Mouse (Mus musculus) embryo, embryonic 9.5 days (tissue): ENCODE measurements at regions not wholly inside any gene's neighbourhood (a gene's known extent, or its start where the extent isn't known, plus 50 kb on each side); places are given as distances from the start of the nearest gene placed in this dataset.

ENCODE experiments used
- DNase-seq: peaks from one replicate; pipeline ENCODE4 v3.0.0-alpha.2; 2017; ENCODE audit errors: extremely low spot score

DNA sequence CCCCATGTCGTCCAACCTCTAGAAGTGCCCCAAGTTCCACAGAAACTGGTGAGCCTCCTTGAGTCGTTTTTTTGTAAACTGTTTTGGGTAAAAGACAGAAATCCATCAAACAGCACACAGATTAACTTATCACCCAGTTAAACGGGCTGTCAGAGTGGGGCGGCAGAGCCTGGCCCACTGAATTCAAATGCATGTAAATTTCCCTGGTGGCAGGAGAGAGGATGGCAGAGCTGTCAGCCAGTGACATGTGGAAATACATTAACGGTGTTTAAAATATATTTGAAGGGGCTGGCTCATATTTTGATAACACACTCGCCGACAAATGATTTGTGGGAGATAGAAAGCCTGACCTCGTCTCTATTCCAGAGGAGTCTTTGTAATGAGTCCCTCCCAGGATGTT, 252.5 kb upstream of the Mki67 start:
- no peak for DNase-seq

DNA sequence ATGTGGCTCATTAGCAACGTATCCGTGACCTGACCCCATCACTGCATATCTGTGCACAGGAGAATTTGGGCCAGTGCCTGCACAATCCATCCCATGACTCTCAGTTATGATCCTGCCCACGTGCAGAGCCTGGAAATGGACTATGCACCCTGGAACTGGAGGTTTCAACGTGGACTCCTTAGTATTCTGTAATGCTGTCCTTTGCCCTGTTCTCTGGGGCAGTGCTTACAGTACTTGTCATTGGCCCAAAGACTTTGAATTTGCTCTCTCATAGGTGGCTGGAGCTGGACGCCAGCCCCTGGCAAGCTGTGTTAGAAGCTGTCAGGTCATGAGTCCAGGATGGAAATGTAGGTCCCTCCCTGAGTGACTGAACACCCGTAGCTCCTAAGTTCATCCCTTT, 269.9 kb upstream of the Mki67 start:
- DNase-seq: no peak

DNA sequence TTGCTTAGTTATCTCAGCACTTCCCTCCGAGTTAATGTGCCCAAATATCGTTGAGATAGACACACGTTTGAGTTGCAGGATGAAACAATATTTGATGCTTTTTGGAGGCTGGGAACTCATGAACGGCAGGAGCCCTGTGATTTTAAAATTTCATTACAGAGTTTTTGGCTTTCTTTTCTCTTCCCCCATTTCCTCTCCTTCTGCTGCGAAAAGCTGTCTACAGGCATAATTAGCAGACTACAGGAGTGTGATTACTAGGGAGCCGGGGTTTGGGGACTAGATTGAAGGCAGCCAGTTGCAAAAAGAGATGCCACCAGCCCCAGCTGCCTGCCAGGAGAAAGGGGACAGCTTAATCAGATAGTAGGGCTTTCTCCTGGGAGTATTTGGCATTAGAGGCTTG, 274.2 kb upstream of the Mki67 start:
- no peak for DNase-seq

DNA sequence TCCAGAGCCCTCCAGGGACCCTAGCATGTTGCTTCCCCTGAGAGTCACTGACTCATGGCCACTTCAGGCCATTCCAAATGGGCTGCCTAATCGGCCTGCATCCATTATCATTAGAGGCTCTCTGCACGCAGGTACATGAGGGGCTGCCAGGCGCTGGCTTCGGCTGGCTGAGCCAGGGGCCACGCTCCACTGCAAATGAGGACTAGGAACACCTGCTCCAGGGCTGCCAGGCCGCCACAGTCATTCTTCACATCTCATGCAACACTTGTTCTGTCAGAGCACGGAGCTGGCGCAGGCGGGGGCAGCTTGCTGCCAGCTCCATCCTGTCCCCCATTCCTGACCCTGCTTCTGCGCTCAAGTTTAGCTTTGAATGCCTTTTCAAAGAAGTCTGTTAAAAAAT, 280.7 kb upstream of the Mki67 start:
- DNase-seq: no peak

DNA sequence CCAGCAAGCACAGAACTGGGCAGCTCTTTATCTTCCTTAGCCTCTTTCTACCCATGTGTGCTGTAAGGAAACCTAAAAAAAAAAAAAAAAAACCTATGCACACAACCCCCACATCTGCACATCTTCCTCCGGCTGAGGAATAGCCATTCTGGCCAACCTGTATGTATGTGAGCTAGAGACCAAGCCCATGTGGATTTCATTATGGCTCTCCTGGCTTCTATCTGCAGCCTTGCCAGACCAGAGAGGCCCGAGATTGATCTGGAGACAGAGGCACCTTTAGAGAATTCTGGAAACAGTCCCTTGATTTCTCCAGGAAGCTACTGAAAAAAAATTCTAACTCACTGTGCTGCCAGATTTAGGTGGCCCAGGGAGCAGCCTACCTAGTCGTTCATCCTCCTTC, 281.5 kb upstream of the Mki67 start:
- DNase-seq: no peak

DNA sequence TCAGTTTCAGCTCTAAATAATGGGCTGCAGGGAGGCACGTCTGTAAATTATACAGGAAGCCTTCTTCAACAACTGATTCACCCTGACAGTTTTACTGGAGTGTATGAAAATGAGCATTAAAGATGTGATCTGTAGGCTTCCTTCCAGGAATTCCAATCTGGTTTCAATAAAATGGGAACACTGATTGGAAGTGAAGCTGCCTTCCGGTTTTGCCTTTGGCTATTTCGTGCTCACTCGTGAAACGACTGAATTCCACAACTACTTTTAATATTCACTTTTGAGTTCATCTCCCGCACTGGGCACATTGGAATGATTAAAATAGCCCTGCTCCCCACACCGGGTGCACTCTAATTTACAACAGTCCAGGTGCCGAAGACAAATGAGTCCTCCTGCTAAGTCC, 286.2 kb upstream of the Mki67 start:
- DNase-seq: no peak

DNA sequence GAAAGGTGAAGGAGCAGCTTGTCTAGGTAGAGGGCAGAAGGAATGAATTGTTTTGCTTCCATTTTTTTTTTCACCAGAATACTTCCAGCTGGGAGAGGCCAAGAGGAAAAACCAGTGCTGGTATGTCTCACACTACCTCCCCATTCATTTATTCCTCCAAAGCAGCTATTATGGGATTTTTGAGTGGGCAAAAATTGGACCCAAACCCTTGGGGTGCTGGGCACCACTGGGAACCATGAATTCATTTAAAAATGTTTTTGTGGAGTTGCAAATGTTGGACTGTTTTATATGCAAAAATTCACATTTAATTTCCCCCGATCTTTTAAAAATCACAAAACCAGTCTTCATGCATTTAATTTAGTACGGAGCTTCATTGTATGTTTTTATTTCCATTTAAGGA, 287.1 kb upstream of the Mki67 start:
- no peak for DNase-seq

DNA sequence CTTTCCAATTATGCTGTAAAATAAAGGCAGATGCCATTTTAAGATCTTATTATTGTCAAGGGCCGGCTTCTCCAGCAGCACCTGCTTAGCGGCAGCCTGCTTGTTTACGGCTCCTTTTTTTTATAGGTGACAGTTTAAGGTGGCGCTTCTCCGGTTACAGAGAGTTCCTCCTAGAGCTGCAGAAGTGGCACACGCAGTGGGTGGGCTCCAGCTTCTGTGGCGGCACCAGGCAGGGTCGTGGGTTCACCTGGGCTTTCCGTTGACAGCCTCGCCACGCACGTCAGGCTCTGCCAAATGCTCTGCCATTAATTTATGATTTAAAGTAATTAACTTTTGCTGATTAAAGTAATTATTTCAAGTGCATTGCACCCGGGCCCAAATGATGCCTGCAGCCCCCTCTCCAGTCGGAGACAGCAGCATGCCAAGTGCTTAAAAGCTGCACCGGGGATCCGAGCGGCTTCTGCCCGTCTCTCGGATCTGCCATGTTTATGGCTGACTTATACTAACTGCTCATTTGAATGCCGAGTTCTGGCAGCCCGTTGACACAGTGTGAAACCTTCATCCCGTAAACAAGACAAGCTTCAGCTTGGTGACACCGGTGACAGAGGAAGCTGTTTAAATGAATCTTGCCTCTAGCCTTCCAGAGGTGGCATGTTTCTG, 291.8 kb upstream of the Mki67 start:
- no peak for DNase-seq

DNA sequence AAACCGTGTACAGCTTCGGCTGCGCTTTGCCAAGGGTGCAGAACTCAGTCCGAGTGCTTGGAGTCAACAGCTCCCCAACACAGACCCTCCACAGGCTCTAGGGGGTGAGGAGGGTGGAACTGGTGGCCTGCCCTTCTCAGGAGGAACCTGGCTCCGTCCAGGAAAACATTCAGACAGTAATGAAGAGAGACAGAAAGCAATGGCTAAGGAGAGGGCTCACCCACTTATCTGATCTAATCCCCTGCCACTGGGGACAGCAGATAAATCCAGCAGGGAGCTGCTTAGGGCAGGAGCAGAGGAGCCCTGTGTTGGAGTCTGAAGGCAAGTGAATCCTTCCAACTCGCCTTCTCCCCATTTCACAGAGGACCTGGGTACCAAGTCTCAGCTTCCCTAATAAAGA, 292.3 kb upstream of the Mki67 start:
- no peak for DNase-seq

DNA sequence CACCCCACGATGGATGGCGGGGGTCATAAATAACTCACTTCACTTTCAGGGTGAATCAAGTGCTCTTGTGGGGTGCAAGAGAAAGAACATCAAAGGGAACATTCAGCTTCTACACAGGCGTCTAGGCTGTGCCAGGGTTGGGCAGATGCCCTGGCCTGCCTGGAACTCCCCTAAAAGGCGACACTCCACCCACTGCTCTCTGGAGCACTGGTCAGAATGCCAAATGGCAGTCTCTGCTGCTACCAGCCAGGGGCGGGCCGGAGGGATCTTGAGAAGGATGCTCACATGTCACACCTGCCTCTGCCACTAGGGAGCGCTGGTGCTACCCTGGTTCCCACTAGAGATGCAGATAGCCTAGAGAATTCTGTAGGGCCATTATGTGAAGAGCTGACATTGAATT, 293.9 kb upstream of the Mki67 start:
- peak; percentile 52 for DNase-seq

DNA sequence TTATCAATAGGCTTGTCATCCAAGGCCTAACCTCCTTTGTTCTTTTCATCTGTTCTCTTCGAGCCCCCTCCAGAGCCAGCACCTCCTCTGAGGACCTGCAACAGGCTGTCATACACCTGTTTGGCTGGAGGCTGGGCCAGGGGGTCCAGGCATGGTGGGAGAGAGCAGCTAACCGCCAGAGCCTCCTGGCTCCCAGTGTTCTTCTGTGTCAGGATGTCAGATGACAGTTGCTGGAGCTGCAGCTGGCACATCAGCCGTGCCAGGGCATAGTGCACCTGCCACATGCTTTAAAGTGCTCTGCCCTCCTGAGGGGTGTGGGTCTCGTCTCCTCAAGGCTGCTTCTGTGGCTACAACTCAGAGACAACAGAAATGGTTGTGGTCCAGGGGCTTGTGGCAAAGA, 298.5 kb upstream of the Mki67 start:
- no peak for DNase-seq

DNA sequence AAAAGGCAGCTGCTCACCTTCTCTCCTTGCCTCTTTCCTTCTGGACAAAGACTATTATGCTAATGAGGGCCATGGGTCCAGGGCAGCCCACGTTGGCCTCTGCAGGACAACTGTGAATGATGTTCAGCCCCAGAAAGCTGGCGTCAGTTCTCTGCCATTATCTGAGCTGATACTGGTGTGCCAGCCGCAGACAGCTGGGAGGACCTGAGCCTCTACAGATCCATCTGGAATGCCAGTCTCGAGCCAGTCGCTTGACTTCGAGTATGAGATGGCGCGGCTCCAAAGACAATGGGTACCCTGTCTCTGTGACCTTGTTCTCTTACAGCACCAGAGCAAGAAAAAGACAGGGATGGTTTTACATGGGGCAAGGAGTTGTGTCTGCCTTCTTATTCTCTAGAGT, 300.8 kb upstream of the Mki67 start:
- no peak for DNase-seq

DNA sequence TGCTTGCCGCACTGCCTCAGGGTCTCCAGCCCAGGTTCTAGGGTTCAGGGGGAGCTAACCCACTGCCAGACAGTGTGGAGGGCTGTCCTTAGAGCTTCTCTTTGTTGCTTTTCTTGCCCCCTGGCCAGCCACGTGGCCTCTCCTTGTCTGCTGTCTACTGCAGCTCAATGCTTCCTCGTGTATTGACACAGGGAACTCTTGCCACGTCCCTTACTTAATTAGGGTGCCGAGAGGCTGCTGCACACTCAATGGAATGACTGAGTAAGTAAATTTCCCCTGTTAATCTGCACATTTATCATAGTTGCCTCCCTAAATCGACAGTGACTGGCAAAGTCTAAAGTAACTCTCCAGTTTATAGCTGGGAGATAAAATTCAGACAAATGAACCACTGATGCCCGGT, 304.4 kb upstream of the Mki67 start:
- no peak for DNase-seq

DNA sequence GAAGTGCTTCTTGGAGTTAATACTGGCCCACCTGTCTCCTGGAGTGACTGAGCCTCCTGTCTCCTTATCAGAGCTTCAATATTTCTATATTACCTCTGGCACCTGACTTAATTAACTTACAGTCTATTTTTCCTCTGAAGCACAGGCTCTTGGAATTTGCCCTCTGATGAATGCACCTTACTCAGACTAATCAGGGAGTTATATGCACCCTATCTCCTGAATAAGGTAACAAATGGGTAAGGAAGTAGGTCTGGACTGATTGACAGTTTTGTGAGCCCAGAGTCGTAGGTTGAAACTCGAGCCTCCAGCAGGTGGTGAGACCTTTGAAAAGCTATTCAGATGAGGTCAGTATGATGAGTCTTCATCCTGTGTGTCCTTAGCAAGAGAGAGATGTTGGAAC, 304.9 kb upstream of the Mki67 start:
- no peak for DNase-seq

DNA sequence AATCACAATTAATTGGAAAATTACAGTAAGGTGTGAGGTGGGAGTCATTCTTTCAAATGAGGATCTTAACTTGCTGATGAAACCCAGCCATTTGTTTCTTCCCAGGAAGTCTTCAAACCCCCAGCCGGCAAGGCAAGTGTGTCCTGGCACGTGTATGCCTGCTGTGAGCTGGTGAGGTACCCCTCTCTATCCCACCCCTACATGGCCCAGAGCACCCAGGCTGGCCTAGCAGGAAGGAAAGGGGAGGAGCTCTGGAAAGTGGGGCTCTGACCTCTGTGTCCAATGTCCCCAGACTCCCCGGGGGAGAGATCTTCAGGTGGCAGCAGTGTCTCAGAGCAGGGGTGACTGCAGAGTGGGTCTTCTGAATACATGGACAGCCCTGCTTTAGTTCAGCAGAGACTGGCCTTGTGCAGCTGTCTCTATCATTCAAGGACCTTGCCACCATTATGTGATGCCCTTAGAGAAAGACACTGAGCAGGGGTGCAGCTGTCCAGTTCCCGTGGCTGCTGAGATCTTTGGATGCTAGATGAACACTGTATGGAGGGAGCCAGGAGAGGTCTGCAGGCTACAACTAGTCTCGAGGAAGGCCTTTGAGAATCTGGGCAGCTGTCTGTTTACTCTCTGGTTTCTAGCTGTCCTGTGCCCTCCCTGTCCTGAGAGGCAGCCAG, 306.8 kb upstream of the Mki67 start:
- DNase-seq: no peak

DNA sequence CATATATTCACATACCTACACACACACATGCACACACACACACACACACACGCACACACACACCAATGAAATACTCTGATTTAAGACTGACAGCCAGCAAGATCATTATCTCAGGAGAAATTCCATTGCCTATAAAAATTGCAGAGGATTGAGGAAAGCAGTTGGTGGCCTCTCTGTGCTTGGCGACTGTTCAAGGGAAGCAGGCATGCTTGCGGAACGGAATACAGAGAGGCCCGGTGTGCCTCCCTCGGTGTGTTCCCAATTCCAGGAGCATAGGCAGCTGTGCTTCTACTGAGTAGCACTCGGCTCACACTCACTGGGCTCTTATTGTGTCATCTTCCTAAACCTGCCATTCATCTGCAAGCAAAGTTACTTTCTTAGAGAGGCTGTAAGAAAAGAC, 310.3 kb upstream of the Mki67 start:
- no peak for DNase-seq

DNA sequence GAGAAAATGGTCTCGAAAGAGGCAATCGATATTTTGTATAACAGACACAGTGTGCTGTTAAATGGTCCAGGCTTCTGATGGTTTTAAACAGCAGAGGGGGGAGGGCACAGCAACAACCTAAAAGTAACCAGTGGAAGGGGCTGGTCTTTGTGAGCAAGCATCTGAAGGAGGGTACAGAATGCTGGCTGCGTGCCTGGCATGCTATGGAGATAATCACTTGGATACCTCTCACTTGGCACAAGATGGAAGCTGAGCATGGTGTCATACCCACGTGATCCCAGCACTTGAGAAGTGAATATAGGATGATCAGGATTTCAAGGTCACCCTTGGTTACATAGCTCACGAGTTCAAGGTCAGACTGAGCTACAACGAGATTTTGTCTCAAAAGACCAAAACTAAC, 315.9 kb upstream of the Mki67 start:
- no peak for DNase-seq

DNA sequence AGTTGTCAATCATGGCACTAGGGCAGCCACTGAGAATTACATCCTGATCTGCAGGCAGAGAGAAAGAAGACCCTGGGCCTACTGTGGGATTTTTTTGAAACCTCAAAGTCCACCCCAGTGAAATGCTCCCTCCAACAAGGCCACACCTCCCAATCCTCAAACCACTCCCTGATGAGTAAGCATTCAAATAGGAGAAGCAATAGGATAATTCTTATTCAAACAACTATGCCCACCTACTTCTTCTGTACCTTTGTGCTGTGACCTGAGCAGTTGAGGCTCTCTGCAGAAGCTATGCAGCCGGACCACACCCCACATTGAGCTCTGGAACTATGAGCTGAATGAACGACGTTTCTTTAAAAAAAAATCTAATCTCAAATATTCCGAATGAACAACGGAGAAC, 317.4 kb upstream of the Mki67 start:
- DNase-seq: no peak

DNA sequence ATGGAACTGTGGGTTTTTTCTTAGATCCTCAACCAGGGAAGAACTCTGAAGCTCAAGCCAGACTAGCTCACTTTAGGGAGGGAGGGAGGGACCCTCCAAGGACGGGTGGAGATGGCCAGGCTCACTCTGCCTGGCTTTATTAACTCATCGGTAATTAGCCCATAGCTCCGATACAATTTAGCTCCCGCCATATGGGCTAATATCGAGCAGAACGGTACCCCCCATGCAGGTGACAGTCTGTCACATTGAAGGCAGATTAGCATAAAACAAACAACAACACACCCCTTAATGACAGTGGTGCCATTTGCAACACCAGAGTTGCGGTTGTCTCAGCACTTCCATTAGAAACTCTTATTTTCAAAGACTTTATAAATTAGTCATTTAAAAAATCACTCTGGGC, 319.6 kb upstream of the Mki67 start:
- no peak for DNase-seq

DNA sequence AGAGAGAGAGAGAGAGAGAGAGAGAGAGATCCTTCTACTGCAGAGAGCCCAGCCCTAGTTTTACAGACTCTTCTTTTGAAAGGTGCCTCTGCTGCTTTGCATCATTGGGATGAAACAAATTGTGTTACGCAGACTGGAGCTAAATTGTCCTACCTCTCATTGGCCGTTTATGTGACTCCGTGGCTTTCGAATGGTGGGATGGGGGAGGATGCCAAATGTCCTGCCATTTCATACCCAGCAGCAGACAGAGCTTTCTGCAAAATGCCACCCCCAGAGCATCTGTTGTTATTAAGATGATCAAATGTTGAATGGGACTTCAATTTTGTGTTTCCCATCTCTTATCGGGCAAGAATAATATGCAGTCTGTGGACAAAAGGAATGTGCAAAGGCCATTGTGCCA, 321.9 kb upstream of the Mki67 start:
- no peak for DNase-seq

DNA sequence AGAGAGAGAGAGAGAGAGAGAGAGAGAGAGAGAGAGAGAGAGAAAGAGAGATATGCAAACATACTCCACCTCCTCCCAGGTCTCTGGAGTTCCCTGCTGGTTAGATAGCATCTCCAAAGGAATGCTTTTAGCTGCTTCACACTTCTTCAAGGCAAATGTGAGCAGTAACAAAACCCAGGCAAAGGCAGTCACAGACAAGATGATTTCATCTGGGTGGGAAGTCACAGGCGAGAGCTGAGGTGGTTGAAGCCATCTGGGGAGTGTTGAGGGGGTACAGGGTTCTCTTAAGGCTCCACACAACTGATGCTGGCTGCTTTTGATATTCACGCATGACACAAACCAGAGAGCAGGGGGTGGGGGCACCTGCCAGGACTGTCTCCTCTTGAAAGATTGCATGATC, 322.7 kb upstream of the Mki67 start:
- DNase-seq: no peak

DNA sequence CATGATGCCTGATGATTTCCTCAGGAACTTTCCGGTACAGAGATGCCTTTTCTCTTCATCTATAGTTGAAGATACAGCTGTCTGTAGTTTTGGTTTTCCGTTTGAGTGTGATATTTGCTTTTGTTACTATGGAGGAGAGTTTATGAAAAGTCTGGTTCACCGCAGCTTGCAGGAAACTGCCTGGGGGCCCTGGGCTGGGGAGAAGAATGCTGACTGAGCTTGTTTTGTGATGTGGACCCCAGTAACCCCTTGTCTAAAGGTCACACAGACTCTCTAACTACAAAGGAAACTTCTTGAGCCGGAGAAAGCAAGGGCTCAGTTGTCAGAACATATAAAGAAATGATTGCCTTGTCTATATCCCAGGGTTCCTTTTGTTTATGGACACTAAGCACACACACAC, 325.8 kb upstream of the Mki67 start:
- no peak for DNase-seq

DNA sequence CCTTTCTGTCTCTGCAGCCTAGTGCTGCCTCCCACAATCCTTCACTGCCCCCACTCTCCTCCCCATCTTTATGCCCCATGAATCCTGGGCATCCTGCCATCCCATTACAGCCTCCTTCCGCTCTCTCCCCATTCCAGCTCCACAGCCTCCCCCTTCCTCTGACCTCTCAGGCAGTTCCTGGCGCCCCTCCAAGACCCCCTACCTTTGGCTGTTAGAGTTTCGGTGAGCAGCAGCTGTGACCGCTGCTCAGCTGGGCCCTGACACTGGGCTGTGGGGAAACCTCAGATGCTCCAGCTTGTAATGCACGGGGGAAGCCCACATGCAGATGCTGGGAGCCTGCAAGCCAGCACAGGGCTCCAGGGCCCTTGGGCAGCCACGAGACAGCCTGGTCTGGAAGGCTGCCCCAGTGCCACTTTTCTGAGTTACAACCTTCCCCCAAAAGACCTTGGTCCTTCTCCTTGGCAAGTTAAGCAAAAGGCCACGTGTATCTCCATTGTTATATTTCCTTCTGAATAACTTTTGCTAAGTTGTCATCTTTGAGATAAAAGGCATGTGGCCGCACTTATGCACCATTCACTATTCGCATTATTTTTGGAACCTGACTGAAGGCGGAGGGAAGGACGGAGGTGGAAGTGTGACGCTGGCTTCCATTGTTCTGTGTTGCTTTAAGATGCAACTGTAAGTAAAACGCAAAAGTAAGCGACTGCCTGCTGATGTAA, 330.6 kb upstream of the Mki67 start:
- no peak for DNase-seq
